Mouse (Mus musculus): ENCODE data around the gene Ccl11.

Ccl11 gene

GRCm38 (mm10) chr11:82053849-82054248, 3.8 kb upstream of the Ccl11 start:
- DNase-seq (ENCODE audit: low spot score in 2 of 2) = no peak

GRCm38 (mm10) chr11:82062226-82062625, 4.6 kb downstream of the Ccl11 start:
- DNase-seq (ENCODE audit: low spot score in 2 of 2) = no peak

DNA sequence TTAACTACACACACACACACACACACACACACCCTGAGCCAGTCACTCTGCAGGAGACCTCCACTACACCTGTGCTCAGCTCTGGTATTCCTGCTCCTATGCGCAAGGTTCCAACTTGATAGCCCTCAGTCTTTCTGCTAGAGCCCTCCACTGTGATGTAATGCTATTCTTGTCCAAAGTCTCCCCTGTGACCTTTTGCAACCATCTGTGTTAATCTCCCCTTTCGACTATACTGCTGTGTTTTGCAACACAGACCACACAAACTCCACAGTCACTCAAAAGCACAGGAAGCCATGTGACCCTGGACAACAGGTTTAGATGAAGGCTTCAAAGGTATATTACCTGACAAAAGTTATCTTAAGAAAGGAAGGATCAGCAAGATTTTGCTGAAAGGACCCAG, 5.8 kb downstream of the Ccl11 start:
- DNase-seq (ENCODE audit: low spot score in 2 of 2) = no peak

- DNase-seq (ENCODE audit: low spot score in 2 of 2) = no peak
Measured at GRCm38 (mm10) chr11:82066953-82067571, 9.4 kb downstream of the Ccl11 start.

GRCm38 (mm10) chr11:82071076-82071475, 13.5 kb downstream of the Ccl11 start:
- DNase-seq (ENCODE audit: low spot score in 2 of 2) = no peak

DNA sequence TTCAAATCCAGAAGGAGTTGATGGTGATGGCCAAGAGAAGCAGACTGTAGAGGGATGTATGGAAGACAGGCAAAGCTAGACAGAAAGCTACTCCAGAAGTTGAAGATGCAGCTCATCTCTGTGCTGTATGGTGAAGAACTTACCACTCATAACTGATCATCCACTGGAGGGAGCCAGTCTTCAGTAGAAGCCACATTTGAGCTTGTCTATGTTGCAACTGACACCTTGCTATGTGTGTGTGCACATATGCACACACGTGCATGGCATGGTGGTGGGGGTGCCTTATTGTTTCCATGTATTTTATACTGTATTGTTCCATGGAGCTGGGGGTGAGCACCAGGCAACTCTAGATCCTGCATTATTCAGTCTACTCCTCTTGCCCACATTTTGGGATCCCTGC, 14.8 kb downstream of the Ccl11 start:
- no peak for DNase-seq (ENCODE audit: low spot score in 2 of 2)

GRCm38 (mm10) chr11:82072984-82073383, 15.4 kb downstream of the Ccl11 start:
- DNase-seq (ENCODE audit: low spot score in 2 of 2) = no peak

DNA sequence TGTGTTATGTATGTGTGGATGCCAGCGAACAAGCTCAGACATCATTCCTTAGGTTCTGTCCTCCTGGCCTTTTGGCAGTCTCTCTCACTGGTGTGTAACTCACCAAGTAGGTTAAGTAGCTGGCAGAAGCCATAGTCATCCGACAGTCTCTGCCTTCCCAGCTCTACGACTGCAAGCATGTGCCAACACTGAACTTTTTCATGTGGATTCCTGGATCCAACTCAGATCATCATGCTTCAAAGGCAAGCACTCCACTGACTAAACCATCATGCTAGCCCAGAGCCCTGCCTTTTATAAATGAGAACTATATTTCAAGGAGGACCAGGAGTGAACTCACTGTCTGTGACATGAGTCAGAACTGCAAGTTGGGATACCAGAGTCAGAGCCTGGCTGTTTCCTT, 16.1 kb downstream of the Ccl11 start:
- DNase-seq (ENCODE audit: low spot score in 2 of 2) = no peak

- no peak for DNase-seq (ENCODE audit: low spot score in 2 of 2)
Measured at GRCm38 (mm10) chr11:82077031-82077430, 19.4 kb downstream of the Ccl11 start.

DNA sequence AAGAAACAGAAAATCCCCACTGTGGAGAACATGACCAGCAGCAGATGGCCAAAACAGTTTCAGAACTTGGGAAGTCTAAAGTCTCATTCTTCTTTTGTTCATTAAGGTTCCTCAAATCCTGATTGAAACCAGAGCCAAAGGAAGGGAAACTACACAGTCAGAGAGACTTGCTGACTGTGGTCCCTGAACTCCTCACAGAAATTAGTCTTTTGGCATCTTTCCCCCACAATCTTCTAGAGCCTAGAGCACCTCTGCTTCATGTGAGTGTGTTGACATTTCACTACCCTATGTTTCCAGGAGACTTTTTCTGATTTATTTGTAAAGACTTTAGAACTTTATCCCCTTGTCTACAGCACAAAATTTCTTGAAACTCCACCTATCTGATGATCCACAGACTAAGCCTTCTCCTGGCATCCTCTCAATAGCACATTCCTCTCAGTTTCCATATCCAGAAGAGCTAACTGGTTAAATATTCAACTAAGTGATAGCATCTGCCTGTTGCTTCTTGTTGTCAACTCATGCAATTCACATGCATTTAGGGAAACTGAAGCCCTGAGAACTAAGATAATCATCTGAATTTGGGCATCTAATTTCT, 20.6 kb downstream of the Ccl11 start:
- no peak for DNase-seq (ENCODE audit: low spot score in 2 of 2)

GRCm38 (mm10) chr11:82080865-82081264, 23.2 kb downstream of the Ccl11 start:
- no peak for DNase-seq (ENCODE audit: low spot score in 2 of 2)

GRCm38 (mm10) chr11:82084360-82084759, 26.7 kb downstream of the Ccl11 start:
- DNase-seq (ENCODE audit: low spot score in 2 of 2) = no peak

DNA sequence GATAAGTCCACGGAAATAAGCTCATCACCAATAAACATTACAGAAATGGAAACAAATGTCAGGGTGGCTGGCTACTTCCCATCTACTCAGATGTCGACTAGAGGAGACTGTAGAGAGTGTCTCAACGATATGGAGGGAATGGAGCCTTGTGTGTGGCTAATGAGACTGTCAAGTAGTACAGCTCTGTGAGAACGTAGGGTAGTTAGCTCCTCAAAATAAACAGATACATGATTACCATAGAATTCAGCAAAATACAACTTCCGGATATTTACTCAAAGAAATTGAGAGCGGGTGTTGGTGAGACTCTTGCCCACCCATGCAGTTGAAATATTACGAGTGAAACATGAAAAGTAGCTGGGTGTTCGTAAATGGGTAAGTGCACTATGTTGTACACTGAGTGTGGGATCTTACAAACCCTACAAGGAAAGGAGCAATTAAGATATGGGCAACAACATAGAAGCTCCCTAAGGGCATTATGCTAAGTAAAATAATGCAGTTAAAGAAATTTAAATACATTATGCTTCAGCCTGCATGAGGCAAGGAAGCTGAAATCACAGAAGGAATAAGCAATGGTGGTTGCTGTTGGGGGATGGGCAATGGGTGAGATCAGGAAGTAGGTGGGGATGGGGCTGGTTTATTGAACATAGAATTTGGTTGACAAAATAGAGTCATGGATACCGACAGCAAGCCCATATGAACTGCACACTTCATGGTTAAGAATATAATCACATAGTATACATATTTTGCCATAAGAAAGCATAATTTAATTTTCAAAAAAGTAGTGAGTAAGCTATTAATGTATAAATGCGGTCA, 42.1 kb downstream of the Ccl11 start:
- no peak for DNase-seq (ENCODE audit: low spot score in 2 of 2)

DNA sequence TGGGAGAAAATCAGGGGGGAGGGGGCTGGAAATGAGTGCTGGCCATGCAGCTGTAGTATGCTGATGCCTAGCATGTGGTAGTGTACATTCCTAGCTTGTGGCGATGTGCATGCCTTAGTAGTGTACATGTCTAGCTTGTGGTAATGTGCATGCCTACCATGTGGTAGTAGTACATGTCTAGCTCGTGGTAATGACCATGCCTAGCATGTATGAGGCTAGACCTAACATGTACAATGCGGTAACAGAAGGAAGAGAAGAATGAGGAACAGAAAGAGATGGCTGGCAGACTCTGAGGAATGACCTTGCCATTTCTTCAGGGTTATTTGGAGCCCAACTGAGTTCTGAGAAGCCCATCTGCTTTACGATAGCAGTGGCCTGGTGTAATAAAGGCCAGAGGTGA, 43.5 kb downstream of the Ccl11 start:
- DNase-seq (ENCODE audit: low spot score in 2 of 2) = no peak

GRCm38 (mm10) chr11:82101529-82101928, 43.9 kb downstream of the Ccl11 start, which contains the start of gene Ccl12:
Gene Ccl12 (plus strand): TSS chr11:82101845.
- no peak for DNase-seq (ENCODE audit: low spot score in 2 of 2)

DNA sequence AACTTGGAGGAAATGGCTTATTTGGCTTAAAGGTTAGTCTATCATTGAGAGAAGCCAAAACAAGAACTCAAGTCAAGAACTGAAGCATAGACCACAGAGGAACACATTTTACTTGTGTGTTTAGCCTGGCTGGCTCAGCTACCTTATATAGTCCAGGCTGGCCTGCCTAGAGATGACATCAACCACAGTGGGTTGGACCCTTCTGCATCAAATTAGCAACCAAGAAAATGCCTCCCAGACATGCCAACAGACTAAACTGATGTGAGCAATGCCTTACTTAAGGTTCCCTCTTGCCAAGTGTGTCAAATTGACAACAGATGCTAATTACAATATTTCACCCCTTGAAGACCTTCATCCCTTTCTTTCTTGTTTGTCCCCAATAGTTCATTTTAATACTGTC, 52.0 kb downstream of the Ccl11 start:
- DNase-seq (ENCODE audit: low spot score in 2 of 2) = no peak

DNA sequence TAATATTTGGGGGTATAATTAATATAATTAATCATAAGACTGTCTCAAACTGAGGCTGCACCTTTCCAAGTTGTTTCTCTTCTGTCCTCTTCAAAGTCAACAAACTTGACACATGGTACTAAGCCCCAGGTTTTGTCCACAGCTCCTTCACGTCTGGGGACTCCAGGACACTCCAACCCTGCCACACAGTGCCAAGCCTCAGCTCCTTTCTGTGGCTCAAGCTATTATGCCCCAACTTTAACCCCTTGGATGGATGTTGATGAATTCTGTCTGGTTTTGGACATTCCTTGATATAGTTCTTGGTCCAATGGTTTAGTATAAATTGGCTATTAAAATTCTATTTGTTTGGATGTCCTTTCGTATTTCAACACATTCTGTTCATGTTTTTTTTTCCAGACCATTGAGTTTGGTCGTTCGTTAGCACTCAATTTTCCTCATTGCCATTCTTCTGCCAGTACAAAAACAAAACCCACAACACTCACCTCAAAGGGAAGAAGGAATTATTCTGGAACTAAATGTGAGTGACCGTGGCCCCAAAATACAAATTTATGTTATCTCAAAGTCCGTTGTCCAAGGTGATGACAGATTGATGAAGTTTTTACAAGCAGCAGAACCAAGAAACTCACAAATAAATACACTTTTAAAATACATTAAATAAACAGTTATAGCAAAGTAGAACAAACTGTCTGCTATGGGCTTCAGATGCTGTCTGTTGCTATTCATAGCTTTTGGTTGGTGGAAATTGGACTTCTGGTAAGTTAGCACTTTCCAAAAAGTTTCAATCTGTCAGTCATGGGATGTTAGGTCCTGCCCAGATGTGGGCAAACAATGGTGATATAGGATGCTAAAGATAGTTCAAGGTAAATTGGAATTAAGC, 53.0 kb downstream of the Ccl11 start:
- DNase-seq (ENCODE audit: low spot score in 2 of 2) = no peak

Data from natural killer cell, adult 2 months (primary cell).